Mouse (Mus musculus): ENCODE results near the gene Chrna4. TPM values are rescaled to one million over a fixed set of nuclear protein-coding genes. Genes with fewer than 3 reads are reported as not detected.

Chrna4 gene
- polyA plus RNA-seq, 1 experiment: 37.8 TPM

DNA sequence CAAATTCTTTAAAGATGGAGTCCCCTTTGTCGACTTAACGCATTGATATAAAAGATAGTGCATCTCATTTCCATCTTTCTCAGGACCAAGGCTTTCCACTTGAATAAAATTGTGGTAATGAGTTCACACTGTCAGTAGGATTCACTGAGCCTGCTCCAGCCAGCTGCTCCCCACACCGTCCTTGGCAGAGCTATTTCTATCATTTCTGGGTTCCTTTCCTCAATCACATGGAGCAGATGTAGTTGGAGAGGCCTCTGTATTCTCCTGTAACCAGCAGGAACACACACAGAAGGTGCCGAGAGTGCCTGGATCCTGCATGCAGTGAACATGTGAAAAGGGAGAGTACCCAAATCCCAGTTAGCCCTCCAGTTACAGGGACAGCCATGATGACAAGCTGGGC is 53.0 kb downstream of the Chrna4 start:
- H3K4me1 ChIP-seq (ENCODE audit: control insufficient read depth, insufficient read depth, low read length): no peaks in the 10 kb centered on the region
- H3K27me3 ChIP-seq (replicated peaks; ENCODE audit: control insufficient read depth, insufficient read depth, low read length): no peaks in the 10 kb centered on the region
- no peaks in the 10 kb centered on the region for H3K36me3 ChIP-seq (ENCODE audit: control insufficient read depth, insufficient read depth, low read length)
- H3K27ac ChIP-seq (ENCODE audit: insufficient read depth, low read depth, low read length): no peak overlapping the region
- WGBS: 68% methylated on average over 4 of the region's 4 CpGs
- TF ChIP-seq POLR2A (IDR thresholded peaks at IDR 0.05; ENCODE audit: low read depth, low read length): no peak
- TF ChIP-seq CTCF (conservative IDR thresholded peaks at IDR 0.05; ENCODE audit: insufficient read depth, insufficient read length, low read depth, low read length): no peak
- no peak for DNase-seq
- no peak overlapping the region for H3K4me3 ChIP-seq (ENCODE audit: insufficient read depth, low read depth, low read length)

DNA sequence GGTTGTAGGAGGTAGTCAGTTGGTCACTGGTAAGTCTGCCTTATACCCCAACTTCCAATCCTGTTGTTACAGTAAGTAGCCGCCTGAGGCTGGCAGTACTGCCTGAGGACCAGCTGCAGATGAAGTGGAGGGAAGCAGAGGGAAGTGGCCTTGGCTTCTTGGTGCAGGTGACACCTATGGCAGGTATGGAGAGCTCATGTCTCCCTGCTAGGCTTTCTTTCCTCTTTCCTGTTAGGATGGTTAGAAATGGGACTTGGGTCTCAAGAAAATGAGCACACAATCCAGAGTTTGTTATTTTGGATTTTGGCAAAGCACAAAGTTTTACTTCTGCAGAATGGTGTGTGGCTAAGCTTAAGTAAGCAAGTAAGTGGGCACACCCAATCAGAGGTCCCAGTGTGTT is 54.4 kb downstream of the Chrna4 start:
- no peaks in the 10 kb centered on the region for H3K4me1 ChIP-seq (ENCODE audit: control insufficient read depth, insufficient read depth, low read length)
- TF ChIP-seq CTCF (conservative IDR thresholded peaks at IDR 0.05; ENCODE audit: insufficient read depth, insufficient read length, low read depth, low read length) (no peak), POLR2A (IDR thresholded peaks at IDR 0.05; ENCODE audit: low read depth, low read length) (no peak)
- H3K27ac ChIP-seq (ENCODE audit: insufficient read depth, low read depth, low read length): no peak overlapping the region
- H3K27me3 ChIP-seq (replicated peaks; ENCODE audit: control insufficient read depth, insufficient read depth, low read length): no peaks in the 10 kb centered on the region
- DNase-seq: no peak
- H3K4me3 ChIP-seq (ENCODE audit: insufficient read depth, low read depth, low read length): no peak overlapping the region
- 87% methylated on average over 1 of the region's 1 CpGs for WGBS
- H3K36me3 ChIP-seq (ENCODE audit: control insufficient read depth, insufficient read depth, low read length): no peaks in the 10 kb centered on the region

DNA sequence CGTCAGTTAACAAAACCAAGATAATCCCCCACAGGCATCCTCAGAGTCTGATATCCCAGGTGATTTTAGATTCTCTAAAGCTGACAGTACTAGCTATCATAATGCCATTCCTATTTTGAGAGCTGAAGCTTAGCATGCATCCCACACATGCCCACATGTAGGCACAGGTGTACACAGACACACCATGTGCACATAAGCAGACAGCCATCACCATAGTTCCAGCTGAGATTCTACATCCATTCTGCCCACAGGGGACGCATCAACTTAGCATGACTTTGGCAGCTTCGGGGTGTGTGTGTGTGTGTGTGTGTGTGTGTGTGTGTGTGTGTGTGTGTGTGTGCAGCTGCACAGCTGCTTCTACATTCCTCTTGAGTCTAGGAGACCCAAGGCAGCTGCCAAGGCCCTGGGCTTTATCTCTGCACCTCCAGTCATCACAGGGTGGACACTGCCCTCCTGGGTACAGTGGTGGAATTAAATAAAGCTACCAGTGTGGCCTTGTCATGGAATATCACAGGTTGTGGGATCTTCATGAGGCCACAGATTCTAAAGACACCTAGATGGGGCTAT is 54.9 kb downstream of the Chrna4 start:
- no peak for TF ChIP-seq POLR2A (IDR thresholded peaks at IDR 0.05; ENCODE audit: low read depth, low read length)
- TF ChIP-seq CTCF (conservative IDR thresholded peaks at IDR 0.05; ENCODE audit: insufficient read depth, insufficient read length, low read depth, low read length): no peak
- DNase-seq: no peak
- Histone ChIP-seq H3K4me1 (ENCODE audit: control insufficient read depth, insufficient read depth, low read length) (no peaks in the 10 kb centered on the region), H3K27me3 (replicated peaks; ENCODE audit: control insufficient read depth, insufficient read depth, low read length) (no peaks in the 10 kb centered on the region), H3K36me3 (ENCODE audit: control insufficient read depth, insufficient read depth, low read length) (no peaks in the 10 kb centered on the region), H3K4me3 (ENCODE audit: insufficient read depth, low read depth, low read length) (no peak overlapping the region), H3K27ac (ENCODE audit: insufficient read depth, low read depth, low read length) (no peak overlapping the region)
- 52% methylated on average over 3 of the region's 3 CpGs for WGBS

DNA sequence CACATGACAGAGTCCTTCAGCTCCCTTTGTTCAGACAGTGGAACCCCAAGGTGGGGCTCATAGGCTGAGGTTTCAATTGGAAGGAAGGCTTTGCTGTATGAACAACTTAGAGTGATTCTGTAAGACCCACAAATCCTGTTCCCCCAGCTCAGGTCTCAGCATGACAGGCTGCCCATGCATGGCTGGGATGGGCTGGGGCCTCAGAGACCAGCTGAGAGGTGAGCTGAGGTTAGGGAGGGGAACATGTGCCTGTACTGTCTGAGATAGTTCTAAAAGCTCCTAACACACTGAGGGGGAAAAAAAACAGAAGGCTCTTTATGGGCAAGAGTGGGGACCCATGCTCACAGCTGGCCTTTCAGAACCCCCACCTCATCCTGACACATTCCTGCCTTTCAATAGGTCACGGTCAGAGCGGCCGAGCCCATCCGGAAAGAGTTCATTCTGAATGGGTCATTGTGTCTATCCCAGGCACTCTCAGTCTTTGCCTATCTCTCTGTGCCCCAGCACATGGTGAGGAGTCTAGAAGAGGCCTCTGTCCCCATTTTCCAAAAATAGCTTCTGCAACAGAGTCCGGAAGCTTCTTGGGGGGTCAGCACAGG is 55.8 kb downstream of the Chrna4 start:
- Histone ChIP-seq H3K27ac (ENCODE audit: insufficient read depth, low read depth, low read length) (no peak overlapping the region), H3K27me3 (replicated peaks; ENCODE audit: control insufficient read depth, insufficient read depth, low read length) (no peaks in the 10 kb centered on the region), H3K4me1 (ENCODE audit: control insufficient read depth, insufficient read depth, low read length) (no peaks in the 10 kb centered on the region), H3K4me3 (ENCODE audit: insufficient read depth, low read depth, low read length) (no peak overlapping the region), H3K36me3 (ENCODE audit: control insufficient read depth, insufficient read depth, low read length) (no peaks in the 10 kb centered on the region)
- DNase-seq: no peak
- 69% methylated on average over 5 of the region's 5 CpGs for WGBS
- TF ChIP-seq POLR2A (IDR thresholded peaks at IDR 0.05; ENCODE audit: low read depth, low read length) (no peak), CTCF (conservative IDR thresholded peaks at IDR 0.05; ENCODE audit: insufficient read depth, insufficient read length, low read depth, low read length) (no peak)

DNA sequence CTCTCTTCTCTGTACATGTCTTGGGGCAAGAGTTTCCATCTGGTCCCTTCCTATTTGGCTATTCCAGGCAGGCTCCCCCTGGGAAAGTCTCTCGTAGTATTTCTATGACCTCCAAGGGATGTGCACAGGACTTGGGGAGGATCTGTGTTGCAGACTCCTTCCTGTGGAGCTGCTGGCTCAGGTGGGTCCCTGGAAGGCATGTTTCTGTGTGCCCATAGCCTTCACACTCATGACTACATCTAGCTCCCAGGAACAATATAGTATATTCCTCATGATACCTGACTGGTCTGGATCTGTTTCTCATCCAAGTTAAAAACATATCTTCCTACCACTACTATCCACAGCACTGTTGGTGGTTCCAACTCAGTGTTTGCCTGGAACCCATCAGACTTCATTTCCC is 56.3 kb downstream of the Chrna4 start:
- no peak for DNase-seq
- no peaks in the 10 kb centered on the region for H3K27me3 ChIP-seq (replicated peaks; ENCODE audit: control insufficient read depth, insufficient read depth, low read length)
- TF ChIP-seq POLR2A (IDR thresholded peaks at IDR 0.05; ENCODE audit: low read depth, low read length): no peak
- 65% methylated on average over 1 of the region's 1 CpGs for WGBS
- H3K4me3 ChIP-seq (ENCODE audit: insufficient read depth, low read depth, low read length): no peak overlapping the region
- H3K4me1 ChIP-seq (ENCODE audit: control insufficient read depth, insufficient read depth, low read length): no peaks in the 10 kb centered on the region
- H3K27ac ChIP-seq (ENCODE audit: insufficient read depth, low read depth, low read length): no peak overlapping the region
- no peaks in the 10 kb centered on the region for H3K36me3 ChIP-seq (ENCODE audit: control insufficient read depth, insufficient read depth, low read length)

DNA sequence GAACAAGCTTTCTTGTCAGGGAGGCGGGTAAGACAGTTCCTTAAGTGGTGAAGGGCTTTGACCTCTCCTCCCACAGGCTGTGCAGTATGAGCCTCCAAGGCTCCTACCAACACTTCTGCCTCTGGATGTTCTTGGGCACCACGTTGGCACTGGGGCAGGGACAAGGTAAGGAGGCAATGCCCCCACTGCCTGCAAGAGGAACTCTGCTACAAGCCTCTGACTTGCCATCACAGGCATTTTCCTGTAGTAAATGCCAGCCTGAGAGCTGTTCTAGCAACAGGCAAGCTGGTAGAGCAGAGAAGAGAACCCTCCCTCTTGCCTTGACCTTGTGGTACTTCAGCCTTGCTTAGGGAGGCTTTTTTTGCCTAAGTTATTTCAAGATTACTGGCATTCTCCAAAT is 56.9 kb downstream of the Chrna4 start, which contains the start of gene Col20a1:
Gene Col20a1, plus strand, starts transcription at position 87 of the 400 bp plus-strand sequence.
- 58% methylated on average over 2 of the region's 2 CpGs for WGBS
- no peak for DNase-seq
- Histone ChIP-seq H3K4me1 (ENCODE audit: control insufficient read depth, insufficient read depth, low read length) (no peaks in the 10 kb centered on the region), H3K27me3 (replicated peaks; ENCODE audit: control insufficient read depth, insufficient read depth, low read length) (no peaks in the 10 kb centered on the region), H3K4me3 (ENCODE audit: insufficient read depth, low read depth, low read length) (no peak within 1 kb of the TSS), H3K27ac (ENCODE audit: insufficient read depth, low read depth, low read length) (no peak within 1 kb of the TSS), H3K36me3 (ENCODE audit: control insufficient read depth, insufficient read depth, low read length) (no peaks in the 10 kb centered on the region)
- TF ChIP-seq CTCF (conservative IDR thresholded peaks at IDR 0.05; ENCODE audit: insufficient read depth, insufficient read length, low read depth, low read length): no peak
- TF ChIP-seq POLR2A (IDR thresholded peaks at IDR 0.05; ENCODE audit: low read depth, low read length): no peak

DNA sequence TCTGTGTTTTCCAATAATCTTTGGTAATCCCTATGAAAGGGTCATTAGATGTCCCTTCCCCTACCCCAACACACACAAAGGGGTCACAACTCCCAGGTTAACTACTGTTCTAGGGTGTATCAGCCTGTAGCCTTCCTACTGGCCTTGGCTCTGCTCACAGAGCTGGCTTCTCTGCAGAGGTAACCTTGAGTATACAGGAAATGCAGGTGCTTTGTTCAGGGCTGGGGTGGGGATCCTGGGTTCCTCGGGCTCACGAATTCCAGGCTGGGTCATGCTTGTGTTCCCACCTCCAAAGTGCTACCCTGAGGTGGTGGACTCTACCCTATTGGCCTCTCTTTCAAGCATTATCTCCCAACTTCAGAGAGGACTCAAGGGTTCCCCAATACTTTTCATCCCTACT is 57.7 kb downstream of the Chrna4 start:
- Histone ChIP-seq H3K4me1 (ENCODE audit: control insufficient read depth, insufficient read depth, low read length) (0 out of 2 replicates have a peak, but pooled peaks cover 6% of the 10 kb centered on the region), H3K27me3 (replicated peaks; ENCODE audit: control insufficient read depth, insufficient read depth, low read length) (no peaks in the 10 kb centered on the region), H3K36me3 (ENCODE audit: control insufficient read depth, insufficient read depth, low read length) (no peaks in the 10 kb centered on the region), H3K27ac (ENCODE audit: insufficient read depth, low read depth, low read length) (no peak overlapping the region), H3K4me3 (ENCODE audit: insufficient read depth, low read depth, low read length) (no peak overlapping the region)
- no peak for DNase-seq
- WGBS: 74% methylated on average over 2 of the region's 2 CpGs
- TF ChIP-seq CTCF (conservative IDR thresholded peaks at IDR 0.05; ENCODE audit: insufficient read depth, insufficient read length, low read depth, low read length) (no peak), POLR2A (IDR thresholded peaks at IDR 0.05; ENCODE audit: low read depth, low read length) (no peak)

All from kidney, adult 2 months (tissue).